Mouse (Mus musculus): ENCODE data around the gene Paox. TPM values are rescaled to one million over a fixed set of nuclear protein-coding genes. Genes with fewer than 3 reads are reported as not detected.

The Paox gene
- polyA plus RNA-seq (2014; fragmentation: Nextera tagmentation; extraction: Ambion mirVana), result 18.2 and 20.0 TPM in 2 replicates

DNA sequence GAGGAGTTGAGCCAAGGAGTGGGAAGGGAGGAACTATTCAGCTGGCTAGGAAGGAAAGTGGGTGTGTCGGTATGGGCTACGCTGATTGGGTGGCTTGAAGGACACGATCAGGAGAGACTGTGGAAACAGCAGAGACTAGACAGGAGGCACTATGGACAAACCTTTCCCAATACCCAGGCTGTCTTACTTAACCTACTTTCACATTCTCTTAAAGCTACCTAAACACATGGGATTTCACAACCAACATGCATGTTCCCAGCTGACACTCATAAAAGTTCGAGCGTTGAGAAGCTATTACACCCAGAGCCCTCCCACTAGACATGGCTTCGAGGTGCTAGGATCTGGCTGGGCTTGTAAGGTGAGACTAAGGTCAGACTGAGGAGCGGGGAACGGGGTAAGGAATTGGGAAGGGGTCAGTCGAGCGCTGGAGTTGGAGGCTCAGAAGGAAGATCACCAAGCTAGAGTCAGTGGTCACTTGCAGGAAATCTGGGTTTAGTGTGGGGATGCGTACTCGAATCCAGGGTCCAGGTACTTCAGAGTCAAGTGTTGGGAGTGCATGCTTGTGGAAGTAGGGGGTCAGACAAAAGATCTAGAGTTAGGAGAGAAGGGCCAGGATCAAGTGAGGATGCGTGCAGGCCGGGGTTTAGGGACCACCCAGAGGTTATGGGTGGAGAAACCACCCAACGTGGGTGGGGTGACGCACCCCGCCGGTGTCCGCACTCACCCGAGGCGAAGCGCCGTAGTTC, at the start of gene Paox:
Gene Paox, plus strand, starts transcription at position 217 of the 746 bp plus-strand sequence.
- Histone ChIP-seq H3K4me2 (ENCODE audit: low read depth, severe bottlenecking) (peak within 1 kb of the TSS; percentile 76), H3K36me3 (ENCODE audit: control insufficient read depth, insufficient read depth, low read length) (no peaks in the 10 kb centered on the region), H3K9ac (ENCODE audit: low read length) (peak within 1 kb of the TSS; percentile 89), H3K27me3 (ENCODE audit: control insufficient read depth, insufficient read depth, low read length) (no peaks in the 10 kb centered on the region), H3K27ac (replicated peaks; ENCODE audit: low read depth, low read length) (peak within 1 kb of the TSS; percentile 68), H3K4me1 (ENCODE audit: control insufficient read depth, insufficient read depth, low read length) (no peaks in the 10 kb centered on the region), H3K4me3 (ENCODE audit: low read depth, low read length) (peak within 1 kb of the TSS; percentile 74), H3K9me3 (ENCODE audit: control insufficient read depth, low read length) (no peaks in the 10 kb centered on the region)
- peak; percentile 69 for ATAC-seq (ENCODE audit: insufficient number of reproducible peaks, low FRiP score, low TSS enrichment, low read depth)
- WGBS, result 1% methylated on average over 23 of the region's 23 CpGs
- peak; percentile 43 for DNase-seq (ENCODE audit: low spot score)

- Histone ChIP-seq H3K4me2 (ENCODE audit: low read depth, severe bottlenecking) (no peak overlapping the region), H3K4me3 (ENCODE audit: low read depth, low read length) (no peak overlapping the region), H3K9ac (ENCODE audit: low read length) (no peak overlapping the region), H3K27ac (replicated peaks; ENCODE audit: low read depth, low read length) (no peak overlapping the region), H3K36me3 (ENCODE audit: control insufficient read depth, insufficient read depth, low read length) (no peaks in the 10 kb centered on the region), H3K9me3 (ENCODE audit: control insufficient read depth, low read length) (no peaks in the 10 kb centered on the region), H3K4me1 (ENCODE audit: control insufficient read depth, insufficient read depth, low read length) (no peaks in the 10 kb centered on the region), H3K27me3 (ENCODE audit: control insufficient read depth, insufficient read depth, low read length) (peaks cover 9% of the 10 kb centered on the region; the same call in 1 of the 2 replicates)
- WGBS, result 63% methylated on average over 6 of the region's 6 CpGs
- DNase-seq (ENCODE audit: low spot score), result no peak
- ATAC-seq (ENCODE audit: insufficient number of reproducible peaks, low FRiP score, low TSS enrichment, low read depth), result no peak
These were observed 48.2 kb upstream of the Paox start for GRCm38 (mm10) chr7:140067397-140067796.

DNA sequence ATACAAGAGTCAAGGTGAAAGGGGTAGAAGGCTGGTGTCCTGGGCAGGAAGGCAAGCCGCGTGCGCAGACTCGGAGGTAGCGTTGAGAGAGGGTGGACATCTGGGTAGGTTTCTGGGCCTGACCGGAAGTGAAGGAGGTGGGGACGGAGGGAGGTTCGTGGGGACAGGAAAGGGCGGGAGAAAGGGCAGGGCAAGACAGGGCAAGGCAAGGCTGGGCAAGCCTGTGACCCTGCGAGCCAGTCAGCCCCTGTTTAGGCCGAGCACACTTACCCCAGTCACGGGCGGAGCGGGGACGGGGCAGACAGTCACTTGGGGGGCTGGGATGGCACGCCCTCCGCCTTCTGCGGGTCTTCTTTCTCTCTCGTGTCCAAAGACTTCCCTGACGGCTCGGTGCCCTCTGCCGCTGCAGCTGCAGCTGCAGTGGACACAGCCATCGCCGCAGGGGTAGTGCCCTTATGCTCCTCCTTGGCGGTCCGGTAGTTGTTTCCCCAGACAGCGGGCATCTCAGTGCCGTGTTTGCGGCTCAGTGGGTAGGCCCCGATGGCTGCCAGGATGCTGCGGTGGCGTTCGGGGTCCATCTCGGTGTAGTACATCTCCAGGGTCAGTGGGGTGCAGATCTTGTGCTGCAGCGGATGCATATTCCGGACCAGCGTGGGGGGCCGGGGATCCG, 45.4 kb upstream of the Paox start:
- 32% methylated on average over 39 of the region's 39 CpGs for WGBS
- no peak for ATAC-seq (ENCODE audit: insufficient number of reproducible peaks, low FRiP score, low TSS enrichment, low read depth)
- H3K9ac ChIP-seq (ENCODE audit: low read length), result peak overlapping the region; percentile 49; the same call in 1 of the 2 replicates
- H3K4me3 ChIP-seq (ENCODE audit: low read depth, low read length), result peak overlapping the region; percentile 20
- peak; percentile 40 for DNase-seq (ENCODE audit: low spot score)
- peak overlapping the region; percentile 50 for H3K4me2 ChIP-seq (ENCODE audit: low read depth, severe bottlenecking)
- no peaks in the 10 kb centered on the region for H3K36me3 ChIP-seq (ENCODE audit: control insufficient read depth, insufficient read depth, low read length)
- no peaks in the 10 kb centered on the region for H3K27me3 ChIP-seq (ENCODE audit: control insufficient read depth, insufficient read depth, low read length)
- no peaks in the 10 kb centered on the region for H3K4me1 ChIP-seq (ENCODE audit: control insufficient read depth, insufficient read depth, low read length)
- no peaks in the 10 kb centered on the region for H3K9me3 ChIP-seq (ENCODE audit: control insufficient read depth, low read length)
- no peak overlapping the region for H3K27ac ChIP-seq (replicated peaks; ENCODE audit: low read depth, low read length)

DNA sequence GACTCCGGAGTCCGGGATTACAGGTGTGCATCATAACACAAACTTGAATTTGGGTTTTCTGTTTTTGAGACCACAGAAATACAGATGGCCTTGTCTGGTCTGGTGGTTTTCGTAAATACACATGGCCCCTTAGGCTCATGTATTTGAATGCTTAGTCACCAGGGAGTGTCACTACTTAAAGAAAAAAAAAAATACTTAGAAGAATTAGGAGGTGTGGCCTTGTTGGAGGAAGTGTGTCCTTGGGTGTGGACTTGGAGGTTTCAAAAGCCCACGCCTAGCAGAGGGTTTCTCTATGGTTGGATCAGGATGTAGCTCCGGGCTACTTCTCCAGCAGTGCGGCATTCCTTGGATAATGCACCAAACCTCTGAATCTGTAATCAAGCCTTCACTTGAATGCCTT, 37.9 kb upstream of the Paox start:
- 81% methylated on average over 6 of the region's 6 CpGs for WGBS
- ATAC-seq (ENCODE audit: insufficient number of reproducible peaks, low FRiP score, low TSS enrichment, low read depth) (no peak), DNase-seq (ENCODE audit: low spot score) (no peak)
- H3K27ac ChIP-seq (replicated peaks; ENCODE audit: low read depth, low read length), result no peak overlapping the region
- H3K9ac ChIP-seq (ENCODE audit: low read length), result no peak overlapping the region
- H3K9me3 ChIP-seq (ENCODE audit: control insufficient read depth, low read length), result no peaks in the 10 kb centered on the region
- no peak overlapping the region for H3K4me3 ChIP-seq (ENCODE audit: low read depth, low read length)
- peaks cover 28% of the 10 kb centered on the region for H3K27me3 ChIP-seq (ENCODE audit: control insufficient read depth, insufficient read depth, low read length)
- no peaks in the 10 kb centered on the region for H3K36me3 ChIP-seq (ENCODE audit: control insufficient read depth, insufficient read depth, low read length)
- H3K4me2 ChIP-seq (ENCODE audit: low read depth, severe bottlenecking), result no peak overlapping the region
- peaks cover 9% of the 10 kb centered on the region; the same call in 1 of the 2 replicates for H3K4me1 ChIP-seq (ENCODE audit: control insufficient read depth, insufficient read depth, low read length)

GRCm38 (mm10) chr7:140078711-140079110, 36.9 kb upstream of the Paox start:
- peak; percentile 86 for DNase-seq (ENCODE audit: low spot score)
- no peak for ATAC-seq (ENCODE audit: insufficient number of reproducible peaks, low FRiP score, low TSS enrichment, low read depth)
- Histone ChIP-seq H3K27ac (replicated peaks; ENCODE audit: low read depth, low read length) (no peak overlapping the region), H3K4me3 (ENCODE audit: low read depth, low read length) (no peak overlapping the region), H3K4me2 (ENCODE audit: low read depth, severe bottlenecking) (no peak overlapping the region), H3K9me3 (ENCODE audit: control insufficient read depth, low read length) (no peaks in the 10 kb centered on the region), H3K4me1 (ENCODE audit: control insufficient read depth, insufficient read depth, low read length) (peaks cover 9% of the 10 kb centered on the region; the same call in 1 of the 2 replicates), H3K27me3 (ENCODE audit: control insufficient read depth, insufficient read depth, low read length) (peaks cover 31% of the 10 kb centered on the region), H3K9ac (ENCODE audit: low read length) (no peak overlapping the region), H3K36me3 (ENCODE audit: control insufficient read depth, insufficient read depth, low read length) (no peaks in the 10 kb centered on the region)
- 7% methylated on average over 5 of the region's 5 CpGs for WGBS

GRCm38 (mm10) chr7:140080503-140081156, 35.0 kb upstream of the Paox start:
- Histone ChIP-seq H3K36me3 (ENCODE audit: control insufficient read depth, insufficient read depth, low read length) (no peaks in the 10 kb centered on the region), H3K9ac (ENCODE audit: low read length) (no peak overlapping the region), H3K9me3 (ENCODE audit: control insufficient read depth, low read length) (no peaks in the 10 kb centered on the region), H3K27me3 (ENCODE audit: control insufficient read depth, insufficient read depth, low read length) (peaks cover 31% of the 10 kb centered on the region), H3K4me3 (ENCODE audit: low read depth, low read length) (peak overlapping the region; percentile 15), H3K4me1 (ENCODE audit: control insufficient read depth, insufficient read depth, low read length) (peaks cover 9% of the 10 kb centered on the region; the same call in 1 of the 2 replicates), H3K4me2 (ENCODE audit: low read depth, severe bottlenecking) (peak overlapping the region; percentile 43), H3K27ac (replicated peaks; ENCODE audit: low read depth, low read length) (no peak overlapping the region)
- ATAC-seq (ENCODE audit: insufficient number of reproducible peaks, low FRiP score, low TSS enrichment, low read depth) (peak; percentile 67), DNase-seq (ENCODE audit: low spot score) (peak; percentile 88)
- WGBS, result 6% methylated on average over 24 of the region's 24 CpGs

DNA sequence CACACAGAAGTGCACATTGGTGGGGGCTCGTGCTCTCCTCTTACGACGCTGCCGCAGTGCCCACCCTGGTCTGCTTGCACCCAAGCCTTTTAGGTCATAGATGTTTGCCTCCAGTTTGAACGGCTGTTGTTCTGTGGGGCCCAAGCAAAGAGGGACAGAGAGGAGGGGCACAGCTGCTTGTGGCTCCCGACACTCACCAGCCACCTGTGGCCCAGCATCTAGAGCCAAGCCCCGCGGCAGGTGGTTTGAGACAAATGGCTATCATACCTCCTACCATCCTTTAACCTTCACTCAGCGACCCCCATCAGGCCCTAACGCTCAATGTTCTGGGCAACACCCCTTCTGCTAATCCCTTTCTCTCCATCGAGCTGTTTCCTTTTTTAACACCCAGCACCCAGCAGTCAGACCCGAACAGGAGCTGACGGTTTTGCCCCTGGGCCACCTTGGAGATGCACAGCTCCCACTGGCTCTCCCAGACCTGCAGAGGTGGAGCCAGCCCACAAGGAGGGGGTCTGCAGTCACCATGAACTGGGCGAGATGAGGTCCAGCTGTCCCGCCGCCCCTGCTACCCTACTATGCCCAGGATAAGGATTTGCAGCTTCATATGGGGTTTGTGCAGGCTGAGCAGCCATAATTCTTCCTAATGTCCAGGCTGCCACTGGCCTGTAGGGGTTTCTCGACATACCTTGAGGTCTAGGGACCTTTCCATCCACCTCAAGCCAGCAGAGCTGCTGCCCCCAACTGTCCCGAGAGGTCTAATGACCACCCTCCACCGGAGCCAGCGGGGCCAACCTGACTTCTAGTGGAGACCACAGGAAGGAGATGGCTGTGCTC, 34.0 kb upstream of the Paox start:
- Histone ChIP-seq H3K9ac (ENCODE audit: low read length) (no peak overlapping the region), H3K4me3 (ENCODE audit: low read depth, low read length) (no peak overlapping the region), H3K27ac (replicated peaks; ENCODE audit: low read depth, low read length) (no peak overlapping the region), H3K36me3 (ENCODE audit: control insufficient read depth, insufficient read depth, low read length) (no peaks in the 10 kb centered on the region), H3K4me1 (ENCODE audit: control insufficient read depth, insufficient read depth, low read length) (peaks cover 9% of the 10 kb centered on the region; the same call in 1 of the 2 replicates), H3K4me2 (ENCODE audit: low read depth, severe bottlenecking) (no peak overlapping the region; the same call in 1 of the 2 replicates), H3K9me3 (ENCODE audit: control insufficient read depth, low read length) (no peaks in the 10 kb centered on the region), H3K27me3 (ENCODE audit: control insufficient read depth, insufficient read depth, low read length) (peaks cover 31% of the 10 kb centered on the region)
- ATAC-seq (ENCODE audit: insufficient number of reproducible peaks, low FRiP score, low TSS enrichment, low read depth), result no peak
- 24% methylated on average over 20 of the region's 20 CpGs for WGBS
- no peak for DNase-seq (ENCODE audit: low spot score)

All from limb, embryonic 11.5 days (tissue).